Mouse (Mus musculus) lung, embryonic 14.5 days (tissue): ENCODE measurements around the gene Zscan10. TPM values are rescaled to one million over a fixed set of nuclear protein-coding genes. Genes with fewer than 3 reads are reported as not detected.

Experiments used
- ATAC-seq: fragments of 200-750 bp; cut with Nextera tagmentation; 2 replicates; pipeline ENCODE4 v1.8.0; 2017; ENCODE audit warnings: mild to moderate bottlenecking, moderate TSS enrichment, moderate library complexity; ENCODE audit not compliant: insufficient read depth
- DNase-seq: peaks from one replicate; pipeline ENCODE4 v3.0.0-alpha.2; 2015
- H3K27ac ChIP-seq: fragments of 300-500 bp; sonication (generic); 2 replicates; pipeline ENCODE4 v1.5.1; 2014; ENCODE audit warnings: low read depth, mild to moderate bottlenecking, moderate library complexity
- H3K27me3 ChIP-seq: fragments of 300-500 bp; sonication (generic); 2 replicates; pipeline ENCODE4 v1.6.1; 2014; ENCODE audit warnings: low read length, control low read depth; ENCODE audit not compliant: insufficient read depth
- H3K36me3 ChIP-seq: fragments of 300-500 bp; sonication (generic); 2 replicates; pipeline ENCODE4 v1.6.1; 2014; ENCODE audit warnings: control low read depth; ENCODE audit not compliant: insufficient read depth
- H3K4me1 ChIP-seq: fragments of 300-500 bp; sonication (generic); 2 replicates; pipeline ENCODE4 v1.6.1; 2014; ENCODE audit warnings: antibody characterized with exemption, control low read depth; ENCODE audit not compliant: insufficient read depth
- H3K4me2 ChIP-seq: fragments of 300-500 bp; sonication (generic); 2 replicates; pipeline ENCODE4 v1.6.1; 2014; ENCODE audit warnings: mild to moderate bottlenecking
- H3K4me3 ChIP-seq: fragments of 300-500 bp; sonication (generic); 2 replicates; pipeline ENCODE4 v1.5.1; 2014; ENCODE audit warnings: low read depth, low read length
- H3K9ac ChIP-seq: fragments of 300-500 bp; sonication (generic); 2 replicates; pipeline ENCODE4 v1.6.1; 2014
- H3K9me3 ChIP-seq: fragments of 300-500 bp; sonication (generic); 2 replicates; pipeline ENCODE4 v1.6.1; 2016; ENCODE audit warnings: low read depth, low read length, control low read depth
- CTCF ChIP-seq: IDR thresholded peaks from 2 replicates; pipeline ENCODE4 v1.5.1; 2016; ENCODE audit warnings: antibody characterized with exemption, low read depth
- WGBS: fragments of 180-500 bp; shearing (Covaris S2); extraction: QIAGEN DNeasy Blood & Tissue Kit; methylation state at CpG from one replicate; pipeline ENCODE4 v1.1.7; 2014; 5-methylcytosine and 5-hydroxymethylcytosine counted together
- polyA plus RNA-seq: library from polyadenylated mRNA; unstranded; fragments of >200 nt; fragmentation: Nextera tagmentation; extraction: Ambion mirVana; gene quantifications from 2 replicates; pipeline ENCODE4 v1.2.1, GENCODE M21; 2014

The Zscan10 gene
- polyA plus RNA-seq, 1 experiment from 2014 or later = 0.74 TPM

- Histone ChIP-seq H3K4me2 (no peak overlapping the region), H3K27me3 (no peaks in the 10 kb centered on the region), H3K4me1 (no peaks in the 10 kb centered on the region), H3K4me3 (no peak overlapping the region), H3K9me3 (no peaks in the 10 kb centered on the region), H3K36me3 (peaks cover 20% of the 10 kb centered on the region), H3K9ac (no peak overlapping the region), H3K27ac (no peak overlapping the region)
- peak; percentile 44 for TF ChIP-seq CTCF
- 19% methylated on average over 5 of the region's 5 CpGs for WGBS
- DNase-seq (peak; percentile 45), ATAC-seq (no peak)
These were observed 29.6 kb upstream of the Zscan10 start for GRCm38 (mm10) chr17:23571084-23571483.

- Histone ChIP-seq H3K36me3 (peaks cover 30% of the 10 kb centered on the region), H3K4me2 (no peak overlapping the region), H3K4me3 (no peak overlapping the region), H3K27ac (no peak overlapping the region), H3K9me3 (no peaks in the 10 kb centered on the region; the same call in 1 of the 2 replicates), H3K9ac (no peak overlapping the region), H3K4me1 (no peaks in the 10 kb centered on the region), H3K27me3 (no peaks in the 10 kb centered on the region)
- WGBS = 82% methylated on average over 6 of the region's 6 CpGs
- ATAC-seq = no peak
- DNase-seq = no peak
- peak; percentile 27; the same call in 1 of the 2 replicates for TF ChIP-seq CTCF
These were observed 28.6 kb upstream of the Zscan10 start for GRCm38 (mm10) chr17:23572059-23572458.

GRCm38 (mm10) chr17:23574130-23574529 is 26.5 kb upstream of the Zscan10 start:
- H3K27ac ChIP-seq = no peak overlapping the region
- WGBS = 93% methylated on average over 8 of the region's 8 CpGs

GRCm38 (mm10) chr17:23575951-23576552 is 24.6 kb upstream of the Zscan10 start:
- H3K4me3 ChIP-seq = no peak overlapping the region
- peaks cover 65% of the 10 kb centered on the region for H3K36me3 ChIP-seq
- ATAC-seq (no peak), DNase-seq (no peak)
- H3K9me3 ChIP-seq = no peaks in the 10 kb centered on the region; the same call in 1 of the 2 replicates
- H3K9ac ChIP-seq = no peak overlapping the region
- H3K4me2 ChIP-seq = no peak overlapping the region
- TF ChIP-seq CTCF = no peak
- no peaks in the 10 kb centered on the region for H3K4me1 ChIP-seq
- no peaks in the 10 kb centered on the region for H3K27me3 ChIP-seq
- no peak overlapping the region for H3K27ac ChIP-seq
- 97% methylated on average over 38 of the region's 38 CpGs for WGBS

More at GRCm38 (mm10) chr17:23574130-23574529, 26.5 kb upstream of the Zscan10 start:
- Histone ChIP-seq H3K9ac (no peak overlapping the region), H3K4me1 (no peaks in the 10 kb centered on the region), H3K36me3 (peaks cover 46% of the 10 kb centered on the region), H3K4me2 (no peak overlapping the region), H3K4me3 (no peak overlapping the region), H3K27me3 (no peaks in the 10 kb centered on the region), H3K9me3 (no peaks in the 10 kb centered on the region; the same call in 1 of the 2 replicates)
- ATAC-seq (no peak), DNase-seq (no peak)
- TF ChIP-seq CTCF = no peak

GRCm38 (mm10) chr17:23584786-23585185 is 15.9 kb upstream of the Zscan10 start:
- Histone ChIP-seq H3K9ac (peak overlapping the region; percentile 1; the same call in 1 of the 2 replicates), H3K4me1 (0 out of 2 replicates have a peak, but pooled peaks cover 4% of the 10 kb centered on the region), H3K27me3 (no peaks in the 10 kb centered on the region), H3K36me3 (peaks cover 24% of the 10 kb centered on the region), H3K9me3 (no peaks in the 10 kb centered on the region), H3K27ac (no peak overlapping the region), H3K4me2 (peak overlapping the region; percentile 82), H3K4me3 (peak overlapping the region; percentile 71)
- ATAC-seq (no peak), DNase-seq (no peak)
- TF ChIP-seq CTCF = no peak
- whole genome bisulfite sequencing = 75% methylated on average over 8 of the region's 8 CpGs

- H3K36me3 ChIP-seq = peaks cover 13% of the 10 kb centered on the region; the same call in 1 of the 2 replicates
- DNase-seq = peak; percentile 90
- H3K9ac ChIP-seq = peak overlapping the region; percentile 80
- H3K4me2 ChIP-seq = peak overlapping the region; percentile 82
- H3K27ac ChIP-seq = no peak overlapping the region
- no peak for TF ChIP-seq CTCF
- ATAC-seq = peak; percentile 90
- WGBS = under 1% methylated on average over 22 of the region's 22 CpGs
- 0 out of 2 replicates have a peak, but pooled peaks cover 4% of the 10 kb centered on the region for H3K4me1 ChIP-seq
- no peaks in the 10 kb centered on the region for H3K27me3 ChIP-seq
- H3K9me3 ChIP-seq = no peaks in the 10 kb centered on the region
- H3K4me3 ChIP-seq = peak overlapping the region; percentile 71
These were observed 14.8 kb upstream of the Zscan10 start for GRCm38 (mm10) chr17:23585721-23586491.

- DNase-seq (no peak), ATAC-seq (no peak)
- WGBS = 55% methylated on average over 2 of the region's 2 CpGs
- Histone ChIP-seq H3K4me2 (no peak overlapping the region), H3K36me3 (0 out of 2 replicates have a peak, but pooled peaks cover 9% of the 10 kb centered on the region), H3K27ac (no peak overlapping the region), H3K9me3 (no peaks in the 10 kb centered on the region), H3K9ac (no peak overlapping the region), H3K4me1 (0 out of 2 replicates have a peak, but pooled peaks cover 6% of the 10 kb centered on the region), H3K27me3 (no peaks in the 10 kb centered on the region), H3K4me3 (no peak overlapping the region)
- TF ChIP-seq CTCF = no peak
These were observed 13.4 kb upstream of the Zscan10 start for GRCm38 (mm10) chr17:23587253-23587652.
